Mouse (Mus musculus): ENCODE data around the gene Hspa1l. TPM values are rescaled to one million over a fixed set of nuclear protein-coding genes. Genes with fewer than 3 reads are reported as not detected.
"Not testable (repeated sequence)": the region's sequence is repeated elsewhere in the genome, so short reads cannot be mapped to it uniquely, and the experiment has no call there.

Gene Hspa1l
- polyA plus RNA-seq, 1 experiment from 2014 or later = 1.3 TPM

DNA sequence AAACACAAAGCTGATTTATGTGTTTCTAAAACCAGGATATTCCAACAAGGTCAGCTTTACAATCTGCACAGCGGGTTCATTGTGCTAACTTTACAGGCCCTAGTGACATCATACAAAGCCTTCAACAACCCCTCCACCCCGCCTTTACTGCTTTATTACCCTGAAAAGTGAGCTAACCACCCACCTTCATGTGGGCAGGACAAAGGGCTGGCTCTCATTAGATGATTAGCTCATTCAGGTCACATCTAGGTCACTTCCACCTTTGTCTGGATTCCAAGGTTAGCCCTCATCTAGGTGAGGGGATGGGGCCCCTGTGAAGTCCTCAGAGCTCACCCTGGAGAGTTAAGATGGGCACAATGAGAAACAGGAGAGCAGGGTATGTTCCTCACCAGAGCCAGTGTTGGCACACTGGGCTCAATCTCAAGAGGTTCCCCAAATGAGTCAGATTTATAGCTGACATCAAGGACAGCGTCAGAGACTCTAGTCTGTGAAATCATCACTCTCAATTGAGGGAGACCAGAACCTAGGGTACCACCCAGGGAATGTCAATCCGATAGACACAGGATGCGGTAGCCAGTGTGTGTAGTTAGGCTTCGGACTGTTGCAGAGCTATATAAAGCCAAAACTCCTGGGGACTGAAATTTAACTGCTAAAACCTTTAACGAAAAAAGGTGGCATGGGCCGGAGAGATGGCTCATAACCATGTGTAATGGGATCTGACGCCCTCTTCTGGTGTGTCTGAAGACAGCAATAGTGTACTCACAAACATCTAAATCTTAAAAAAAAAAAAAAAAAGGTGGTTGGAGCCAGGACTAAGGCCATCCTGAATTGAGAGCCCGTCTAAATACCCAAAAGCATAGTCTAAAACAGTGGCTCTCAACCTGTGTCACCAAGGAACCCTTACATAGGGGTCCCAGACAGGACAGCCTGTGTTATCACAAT lies 21.7 kb upstream of the Hspa1l start:
- Histone ChIP-seq H3K27ac (ENCODE audit: low read length) (peak overlapping the region; percentile 89), H3K36me3 (ENCODE audit: insufficient read depth, low read length) (peaks cover 21% of the 10 kb centered on the region), H3K9ac (replicated peaks; ENCODE audit: low read length) (peak overlapping the region; percentile 96), H3K27me3 (ENCODE audit: insufficient read depth, low read length) (no peaks in the 10 kb centered on the region), H3K4me2 (replicated peaks; ENCODE audit: low read depth, low read length) (peak overlapping the region; percentile 71), H3K4me1 (ENCODE audit: insufficient read depth, low read length) (peaks cover 9% of the 10 kb centered on the region), H3K9me3 (ENCODE audit: low read length) (no peaks in the 10 kb centered on the region), H3K4me3 (ENCODE audit: low read length) (peak overlapping the region; percentile 88)
- no peak for ATAC-seq (ENCODE audit: low FRiP score, low TSS enrichment)
- 16% methylated on average over 10 of the region's 10 CpGs for WGBS

DNA sequence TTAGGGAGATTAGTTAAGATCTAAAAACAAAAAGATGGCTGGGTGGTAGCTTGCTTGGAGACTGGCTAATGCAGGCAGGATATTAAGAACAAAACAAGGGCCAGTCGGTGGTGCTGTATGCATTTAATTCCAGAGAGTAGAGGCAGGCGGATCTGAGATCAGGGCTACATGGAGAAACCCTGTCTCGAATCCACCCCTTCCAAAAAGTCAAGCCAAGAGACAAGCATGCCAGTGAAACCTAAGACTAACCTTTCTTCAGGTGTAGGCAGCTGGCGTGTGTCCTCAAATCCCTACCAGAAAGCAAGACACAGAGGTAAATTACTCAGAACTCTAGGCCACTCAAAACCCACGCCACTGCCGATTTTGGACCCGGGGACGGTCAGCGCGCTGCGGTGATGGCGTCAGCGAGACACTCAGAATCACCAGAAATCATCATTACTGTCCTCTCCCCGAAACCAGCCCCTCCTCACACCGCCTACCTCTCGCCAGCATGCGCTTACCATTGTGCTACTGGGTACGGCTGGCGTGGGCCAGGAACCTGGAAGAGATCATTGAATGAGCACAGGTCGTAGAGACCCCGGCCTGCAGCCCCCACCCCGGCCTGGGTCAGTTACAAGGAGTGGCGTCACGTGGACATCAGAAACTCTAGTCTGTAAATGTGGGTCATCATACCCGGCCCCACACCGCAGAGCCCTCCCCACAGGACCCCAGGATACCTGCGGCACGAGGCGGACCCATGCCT lies 20.7 kb upstream of the Hspa1l start:
- peak overlapping the region; percentile 89 for H3K27ac ChIP-seq (ENCODE audit: low read length)
- H3K4me2 ChIP-seq (replicated peaks; ENCODE audit: low read depth, low read length) = peak overlapping the region; percentile 71
- peak overlapping the region; percentile 88 for H3K4me3 ChIP-seq (ENCODE audit: low read length)
- H3K4me1 ChIP-seq (ENCODE audit: insufficient read depth, low read length) = peaks cover 9% of the 10 kb centered on the region
- H3K9me3 ChIP-seq (ENCODE audit: low read length) = no peaks in the 10 kb centered on the region
- no peaks in the 10 kb centered on the region for H3K27me3 ChIP-seq (ENCODE audit: insufficient read depth, low read length)
- under 1% methylated on average over 29 of the region's 29 CpGs for WGBS
- ATAC-seq (ENCODE audit: low FRiP score, low TSS enrichment) = peak; percentile 24; the same call in 1 of the 2 replicates
- H3K36me3 ChIP-seq (ENCODE audit: insufficient read depth, low read length) = peaks cover 21% of the 10 kb centered on the region
- peak overlapping the region; percentile 96 for H3K9ac ChIP-seq (replicated peaks; ENCODE audit: low read length)

DNA sequence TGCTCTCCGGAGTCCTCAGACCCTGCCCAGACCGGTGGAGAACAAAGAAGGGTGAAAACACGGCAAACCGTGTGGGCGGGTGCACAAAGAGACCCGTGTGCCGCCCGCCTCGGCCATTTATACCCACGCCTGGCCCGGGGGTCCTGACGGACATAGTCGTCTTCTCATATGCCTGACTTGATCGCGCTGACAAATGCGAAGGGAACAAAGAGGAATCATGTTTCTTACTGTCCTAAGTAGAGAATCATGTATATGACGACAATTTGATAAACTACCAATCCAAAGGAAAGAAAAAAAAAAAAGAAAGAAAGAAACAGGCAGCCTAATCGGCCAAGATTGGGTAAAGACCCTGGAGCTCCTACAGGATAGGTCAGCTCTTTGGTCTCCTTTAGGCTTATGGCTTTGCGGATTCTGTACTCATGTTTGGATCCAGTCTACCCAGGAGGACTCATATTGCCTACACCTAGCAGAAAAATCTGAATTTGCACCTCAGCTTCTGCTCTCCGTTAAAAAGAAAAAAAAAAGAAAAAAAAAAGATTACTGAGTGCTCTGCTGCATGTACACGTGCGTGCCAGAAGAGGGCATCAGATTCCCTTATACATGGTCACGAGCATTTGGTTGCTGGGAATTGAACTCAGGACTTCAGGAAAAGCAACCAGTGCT lies 20.0 kb upstream of the Hspa1l start:
- H3K36me3 ChIP-seq (ENCODE audit: insufficient read depth, low read length) = peaks cover 21% of the 10 kb centered on the region

DNA sequence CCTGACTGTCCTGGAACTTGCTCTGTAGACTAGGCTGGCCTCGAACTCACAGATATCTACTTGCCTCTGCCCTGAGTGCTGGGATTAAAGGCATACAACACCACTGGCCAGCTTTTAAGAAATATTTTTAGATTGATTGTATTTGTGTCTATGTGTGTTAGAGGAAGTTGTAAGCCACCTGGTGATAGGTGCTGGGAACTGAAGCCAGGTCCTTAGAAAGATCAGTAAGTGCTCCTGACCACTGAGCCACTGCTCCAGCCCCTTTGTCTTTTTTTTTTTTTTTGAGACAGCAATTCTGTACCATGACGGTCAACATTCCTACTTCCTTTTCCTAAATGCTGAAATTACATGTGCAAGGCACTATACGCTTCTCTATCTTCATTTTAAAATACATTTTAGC lies 19.2 kb upstream of the Hspa1l start:
- Histone ChIP-seq H3K27ac (ENCODE audit: low read length) (no peak overlapping the region), H3K4me2 (replicated peaks; ENCODE audit: low read depth, low read length) (peak overlapping the region; percentile 71; the same call in 1 of the 2 replicates)
- no peak for ATAC-seq (ENCODE audit: low FRiP score, low TSS enrichment)

More for the DNA sequence above, 20.0 kb upstream of the Hspa1l start:
- peak overlapping the region; percentile 89 for H3K27ac ChIP-seq (ENCODE audit: low read length)
- H3K9ac ChIP-seq (replicated peaks; ENCODE audit: low read length) = peak overlapping the region; percentile 96
- H3K27me3 ChIP-seq (ENCODE audit: insufficient read depth, low read length) = no peaks in the 10 kb centered on the region
- peaks cover 9% of the 10 kb centered on the region for H3K4me1 ChIP-seq (ENCODE audit: insufficient read depth, low read length)
- ATAC-seq (ENCODE audit: low FRiP score, low TSS enrichment) = peak; percentile 80
- WGBS = 1% methylated on average over 23 of the region's 23 CpGs
- H3K9me3 ChIP-seq (ENCODE audit: low read length) = no peaks in the 10 kb centered on the region
- peak overlapping the region; percentile 71 for H3K4me2 ChIP-seq (replicated peaks; ENCODE audit: low read depth, low read length)
- peak overlapping the region; percentile 88 for H3K4me3 ChIP-seq (ENCODE audit: low read length)

DNA sequence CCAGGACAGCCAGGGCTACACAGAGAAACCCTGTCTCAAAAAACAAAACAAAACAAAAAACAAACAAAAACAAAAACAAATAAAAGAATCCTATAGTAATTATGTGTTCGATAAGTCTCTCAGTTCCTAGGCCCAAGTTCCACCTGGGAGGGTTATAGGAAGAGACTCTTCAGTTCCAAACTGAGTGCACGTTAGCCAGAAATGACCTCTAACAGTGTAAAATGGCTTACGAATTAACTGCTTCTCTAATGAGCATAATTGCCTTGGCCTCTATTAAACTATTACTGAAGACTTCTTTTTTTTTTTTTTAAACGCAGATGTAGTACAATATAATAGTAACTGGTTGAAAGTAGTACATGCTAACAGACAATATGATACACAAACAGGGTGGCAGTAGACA lies 18.6 kb upstream of the Hspa1l start:
- peaks cover 9% of the 10 kb centered on the region for H3K4me1 ChIP-seq (ENCODE audit: insufficient read depth, low read length)
- ATAC-seq (ENCODE audit: low FRiP score, low TSS enrichment) = no peak
- no peak overlapping the region for H3K4me3 ChIP-seq (ENCODE audit: low read length)
- H3K27me3 ChIP-seq (ENCODE audit: insufficient read depth, low read length) = no peaks in the 10 kb centered on the region
- no peak overlapping the region for H3K9ac ChIP-seq (replicated peaks; ENCODE audit: low read length)
- H3K36me3 ChIP-seq (ENCODE audit: insufficient read depth, low read length) = peaks cover 19% of the 10 kb centered on the region
- H3K9me3 ChIP-seq (ENCODE audit: low read length) = no peaks in the 10 kb centered on the region
- H3K27ac ChIP-seq (ENCODE audit: low read length) = no peak overlapping the region
- no peak overlapping the region for H3K4me2 ChIP-seq (replicated peaks; ENCODE audit: low read depth, low read length)
- WGBS = 78% methylated on average over 4 of the region's 4 CpGs

More for the DNA sequence above, 19.2 kb upstream of the Hspa1l start:
- H3K4me3 ChIP-seq (ENCODE audit: low read length) = no peak overlapping the region; the same call in 1 of the 2 replicates
- peaks cover 9% of the 10 kb centered on the region for H3K4me1 ChIP-seq (ENCODE audit: insufficient read depth, low read length)
- peaks cover 21% of the 10 kb centered on the region for H3K36me3 ChIP-seq (ENCODE audit: insufficient read depth, low read length)
- H3K9ac ChIP-seq (replicated peaks; ENCODE audit: low read length) = no peak overlapping the region; the same call in 1 of the 2 replicates
- 86% methylated on average over 3 of the region's 3 CpGs for WGBS
- no peaks in the 10 kb centered on the region for H3K9me3 ChIP-seq (ENCODE audit: low read length)
- no peaks in the 10 kb centered on the region for H3K27me3 ChIP-seq (ENCODE audit: insufficient read depth, low read length)

DNA sequence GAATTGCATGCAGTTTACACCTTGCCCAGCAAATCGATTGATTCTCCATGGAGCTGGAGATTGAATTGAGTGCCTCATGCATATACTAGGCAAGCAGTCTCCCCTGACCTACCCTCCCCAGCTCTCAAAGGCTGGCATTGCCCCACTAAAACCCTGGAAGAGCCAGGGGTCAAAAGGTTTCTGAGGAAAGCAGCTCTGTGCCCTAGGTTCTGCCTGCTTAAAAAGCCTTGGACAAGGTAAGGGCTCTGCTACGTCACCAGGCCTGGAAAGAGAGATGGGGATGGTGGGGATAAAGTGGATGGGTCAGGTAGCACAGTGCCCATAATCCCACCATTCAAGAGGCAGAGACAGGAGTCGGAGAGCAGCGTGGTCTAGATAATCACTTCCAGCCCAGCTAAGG lies 17.7 kb upstream of the Hspa1l start:
- Histone ChIP-seq H3K27me3 (ENCODE audit: insufficient read depth, low read length) (no peaks in the 10 kb centered on the region), H3K27ac (ENCODE audit: low read length) (no peak overlapping the region), H3K9ac (replicated peaks; ENCODE audit: low read length) (no peak overlapping the region), H3K4me3 (ENCODE audit: low read length) (no peak overlapping the region), H3K9me3 (ENCODE audit: low read length) (no peaks in the 10 kb centered on the region), H3K36me3 (ENCODE audit: insufficient read depth, low read length) (peaks cover 13% of the 10 kb centered on the region), H3K4me2 (replicated peaks; ENCODE audit: low read depth, low read length) (no peak overlapping the region), H3K4me1 (ENCODE audit: insufficient read depth, low read length) (peaks cover 9% of the 10 kb centered on the region)
- 83% methylated on average over 4 of the region's 4 CpGs for WGBS
- no peak for ATAC-seq (ENCODE audit: low FRiP score, low TSS enrichment)

DNA sequence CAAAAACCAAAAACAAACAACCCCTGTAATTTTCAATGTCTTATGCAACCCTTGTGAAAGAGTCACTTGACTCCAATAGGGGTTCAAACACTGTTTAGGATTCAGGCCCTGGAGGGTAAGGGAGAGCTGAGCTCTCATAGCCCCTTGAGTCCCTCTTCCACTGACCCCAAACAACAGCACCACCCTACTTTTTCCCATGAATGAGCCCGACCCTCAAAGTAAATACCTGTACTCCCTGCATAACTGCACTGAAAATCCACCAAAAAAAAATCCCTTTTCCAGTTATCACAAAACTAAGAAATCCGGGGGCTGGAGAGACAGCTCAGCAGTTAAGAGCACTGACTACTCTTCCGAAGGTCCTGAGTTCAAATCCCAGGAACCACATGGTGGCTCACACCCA lies 16.6 kb upstream of the Hspa1l start:
- ATAC-seq (ENCODE audit: low FRiP score, low TSS enrichment) = no peak
- WGBS = 84% methylated on average over 3 of the region's 3 CpGs
- Histone ChIP-seq H3K4me1 (ENCODE audit: insufficient read depth, low read length) (peaks cover 11% of the 10 kb centered on the region), H3K27ac (ENCODE audit: low read length) (no peak overlapping the region), H3K4me2 (replicated peaks; ENCODE audit: low read depth, low read length) (no peak overlapping the region), H3K36me3 (ENCODE audit: insufficient read depth, low read length) (peaks cover 3% of the 10 kb centered on the region; the same call in 1 of the 2 replicates), H3K9ac (replicated peaks; ENCODE audit: low read length) (no peak overlapping the region), H3K9me3 (ENCODE audit: low read length) (no peaks in the 10 kb centered on the region), H3K27me3 (ENCODE audit: insufficient read depth, low read length) (no peaks in the 10 kb centered on the region), H3K4me3 (ENCODE audit: low read length) (no peak overlapping the region)

DNA sequence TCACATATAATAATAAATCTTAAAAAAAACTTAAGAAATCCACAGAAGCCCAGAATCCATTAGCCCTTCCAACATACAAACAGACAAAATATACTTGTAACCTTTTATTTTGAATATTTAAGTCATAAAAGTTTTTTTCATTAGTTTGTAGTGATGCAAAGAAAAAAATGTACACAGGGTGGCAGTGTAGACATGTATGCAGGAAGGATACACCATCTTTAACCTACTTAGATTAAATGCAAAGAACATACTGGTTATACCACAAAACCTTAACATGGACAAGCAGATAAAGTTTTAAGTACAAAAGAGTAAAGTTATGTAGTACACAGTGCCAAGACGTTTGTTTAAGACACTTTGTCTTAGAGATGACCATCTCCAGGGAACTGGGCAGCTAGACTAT lies 16.2 kb upstream of the Hspa1l start:
- Histone ChIP-seq H3K4me2 (replicated peaks; ENCODE audit: low read depth, low read length) (no peak overlapping the region), H3K9me3 (ENCODE audit: low read length) (no peaks in the 10 kb centered on the region), H3K4me1 (ENCODE audit: insufficient read depth, low read length) (peaks cover 13% of the 10 kb centered on the region), H3K4me3 (ENCODE audit: low read length) (no peak overlapping the region), H3K36me3 (ENCODE audit: insufficient read depth, low read length) (no peaks in the 10 kb centered on the region), H3K9ac (replicated peaks; ENCODE audit: low read length) (no peak overlapping the region), H3K27ac (ENCODE audit: low read length) (no peak overlapping the region), H3K27me3 (ENCODE audit: insufficient read depth, low read length) (no peaks in the 10 kb centered on the region)
- 44% methylated on average over 1 of the region's 1 CpGs for WGBS
- ATAC-seq (ENCODE audit: low FRiP score, low TSS enrichment) = no peak

DNA sequence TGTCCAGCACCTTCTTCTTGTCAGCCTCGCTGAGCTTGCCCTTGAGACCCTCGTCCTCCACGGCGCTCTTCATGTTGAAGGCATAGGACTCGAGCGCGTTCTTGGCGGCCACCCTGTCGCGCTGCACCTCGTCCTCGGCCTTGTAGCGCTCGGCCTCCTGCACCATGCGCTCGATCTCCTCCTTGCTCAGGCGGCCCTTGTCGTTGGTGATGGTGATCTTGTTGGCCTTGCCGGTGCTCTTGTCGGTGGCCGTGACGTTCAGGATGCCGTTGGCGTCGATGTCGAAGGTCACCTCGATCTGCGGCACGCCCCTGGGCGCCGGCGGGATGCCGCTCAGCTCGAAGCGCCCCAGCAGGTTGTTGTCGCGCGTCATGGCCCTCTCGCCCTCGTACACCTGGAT lies 15.2 kb upstream of the Hspa1l start:
- ATAC-seq (ENCODE audit: low FRiP score, low TSS enrichment); H3K27me3 ChIP-seq (ENCODE audit: insufficient read depth, low read length); H3K9me3 ChIP-seq (ENCODE audit: low read length); H3K36me3 ChIP-seq (ENCODE audit: insufficient read depth, low read length); H3K27ac ChIP-seq (ENCODE audit: low read length); H3K9ac ChIP-seq (replicated peaks; ENCODE audit: low read length); H3K4me3 ChIP-seq (ENCODE audit: low read length): not testable (repeated sequence)
- 16% methylated on average over 29 of the region's 40 CpGs for WGBS
- Histone ChIP-seq H3K4me2 (replicated peaks; ENCODE audit: low read depth, low read length) (0 out of 2 replicates have a peak overlapping the region, but pooled peaks have one; percentile 4), H3K4me1 (ENCODE audit: insufficient read depth, low read length) (peaks cover 17% of the 10 kb centered on the region)

All from kidney, embryonic 16.5 days (tissue).